Mouse (Mus musculus) gastrocnemius, postnatal 4 days (tissue): ENCODE results near the gene Eno3. TPM values are rescaled to one million over a fixed set of nuclear protein-coding genes. Genes with fewer than 3 reads are reported as not detected.

ENCODE experiments used
- DNase-seq, 2 experiments: peaks; one replicate each; pipeline ENCODE4 v3.0.0; 2021 to 2022; ENCODE audit warnings: low spot score in 2 of 2, mixed read lengths in 2 of 2
- long read RNA-seq, 2 experiments: library from polyadenylated mRNA; stranded (forward); transcript quantifications; one replicate each; pipeline ENCODE4 v2.0.0; 2021
- total RNA-seq, 2 experiments: library from RNA; stranded (reverse); gene quantifications; 2 replicates each; pipeline ENCODE4 v1.2.3; 2021

The Eno3 gene
- 1,000 to 10,000 TPM; 4,042 to 4,361 TPM for total RNA-seq
- long read RNA-seq, experiment 1, transcript Eno3-202 (12 exons, 1,564 nt): minor isoform, 2,121 of 6,983 reads
- long read RNA-seq, experiment 1, transcript Eno3-201 (12 exons, 1,454 nt): major isoform, 3,236 of 6,983 reads
- long read RNA-seq, experiment 1, transcript Eno3-206 (11 exons, 1,461 nt): minor isoform, 729 of 6,983 reads
- long read RNA-seq, experiment 1, partial matches to known transcripts: 310 of 6,983 reads
- long read RNA-seq, experiment 1, other reads (novel, unspliced or antisense): 587 of 6,983 reads
- long read RNA-seq, experiment 2, transcript Eno3-206 (11 exons, 1,461 nt): minor isoform, 761 of 6,437 reads
- long read RNA-seq, experiment 2, transcript Eno3-201 (12 exons, 1,454 nt): major isoform, 2,939 of 6,437 reads
- long read RNA-seq, experiment 2, transcript Eno3-202 (12 exons, 1,564 nt): minor isoform, 1,963 of 6,437 reads
- long read RNA-seq, experiment 2, partial matches to known transcripts: 221 of 6,437 reads
- long read RNA-seq, experiment 2, other reads (novel, unspliced or antisense): 553 of 6,437 reads

DNA sequence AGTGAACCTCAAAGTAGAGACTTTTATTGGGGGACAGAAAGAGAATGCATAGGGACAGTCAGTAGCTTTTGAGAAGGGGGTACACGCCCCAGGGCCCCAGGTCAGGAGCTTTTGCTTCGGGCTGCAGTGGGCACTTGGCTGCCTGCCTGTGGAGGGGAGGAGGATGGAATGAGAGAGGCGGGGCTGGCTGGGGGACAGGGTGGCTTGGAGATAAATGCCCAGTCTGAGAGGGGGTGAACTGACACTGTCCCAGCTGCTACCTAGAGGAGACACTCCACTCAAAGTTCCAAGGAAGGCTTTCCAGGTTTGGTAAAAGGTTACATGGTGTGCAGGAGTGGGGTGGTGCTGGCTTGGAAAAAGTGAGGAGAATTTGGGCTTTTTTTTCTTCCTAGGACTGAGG, at the start of gene Eno3:
TSS of gene Eno3 (plus strand) at position 239 of the 400 bp plus-strand sequence.
- peak in 1 of 2 experiments; percentile 51 for DNase-seq

DNA sequence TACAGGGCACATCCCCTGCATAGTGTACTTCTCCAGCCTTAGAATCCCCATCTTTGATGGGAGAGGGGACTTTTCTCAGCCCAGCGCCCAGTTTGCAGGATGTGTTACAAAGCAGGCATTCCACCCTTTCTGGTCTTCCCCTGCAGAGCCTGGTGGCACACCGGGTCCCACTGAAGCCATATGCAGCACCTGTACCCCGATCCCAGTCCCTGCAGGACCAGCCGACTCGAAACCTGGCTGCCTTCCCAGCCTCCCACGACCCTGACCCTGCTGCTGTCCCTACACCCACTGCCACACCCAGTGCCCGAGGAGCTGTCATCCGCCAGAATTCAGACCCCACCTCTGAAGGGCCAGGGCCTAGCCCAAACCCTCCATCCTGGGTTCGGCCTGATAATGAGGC, 49.4 kb upstream of the Eno3 start:
- DNase-seq: no peak

DNA sequence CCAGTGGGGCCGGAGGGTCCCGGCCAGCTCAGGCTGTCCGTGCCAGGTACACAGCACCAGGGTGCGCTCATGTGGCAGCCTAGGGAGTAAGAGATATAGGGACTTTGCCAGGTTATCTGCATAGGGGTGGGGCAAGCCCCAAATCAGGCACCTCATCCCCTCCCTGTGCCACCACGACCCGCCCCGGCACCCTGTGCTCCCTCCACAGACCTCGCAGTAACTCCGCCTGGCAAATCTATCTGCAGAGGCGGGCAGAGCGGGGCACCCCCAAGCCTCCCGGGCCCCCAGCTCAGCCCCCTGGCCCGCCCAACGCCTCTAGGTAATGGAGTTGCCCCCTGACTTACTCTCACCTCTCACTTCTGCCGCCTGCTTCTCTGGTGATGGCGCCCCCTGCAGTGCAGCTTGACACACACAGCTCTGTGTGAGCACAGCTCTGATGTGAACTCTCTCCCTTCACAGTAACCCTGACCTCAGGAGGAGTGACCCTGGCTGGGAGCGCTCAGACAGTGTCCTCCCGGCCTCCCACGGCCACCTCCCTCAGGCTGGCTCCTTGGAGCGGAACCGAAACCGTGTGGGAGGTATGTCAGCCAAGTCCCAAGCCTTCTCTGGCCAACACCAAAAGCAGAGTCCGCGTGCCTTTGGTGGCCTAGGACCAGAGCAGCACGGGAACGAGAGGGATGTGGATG, 48.5 kb upstream of the Eno3 start:
- no peak for DNase-seq

DNA sequence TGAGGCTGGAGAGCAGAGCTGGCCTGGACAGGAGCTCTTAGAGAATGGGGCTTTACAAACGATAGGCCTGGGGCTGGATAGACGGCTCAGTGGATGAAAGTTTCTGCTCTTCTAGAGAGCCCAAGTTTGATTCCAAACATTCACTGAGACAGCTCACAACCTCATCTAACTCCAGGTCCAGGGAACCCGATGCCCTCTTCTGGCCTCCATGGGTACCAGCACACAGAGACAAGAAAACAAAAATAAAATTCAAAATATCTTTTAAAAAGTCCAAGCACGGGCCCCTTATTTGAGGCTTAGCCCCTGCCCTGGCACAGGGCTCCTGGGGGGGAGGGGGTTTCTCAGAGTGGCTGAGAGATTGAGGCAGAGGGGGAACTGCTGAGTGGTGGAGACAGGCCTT, 46.2 kb upstream of the Eno3 start:
- no peak for DNase-seq

DNA sequence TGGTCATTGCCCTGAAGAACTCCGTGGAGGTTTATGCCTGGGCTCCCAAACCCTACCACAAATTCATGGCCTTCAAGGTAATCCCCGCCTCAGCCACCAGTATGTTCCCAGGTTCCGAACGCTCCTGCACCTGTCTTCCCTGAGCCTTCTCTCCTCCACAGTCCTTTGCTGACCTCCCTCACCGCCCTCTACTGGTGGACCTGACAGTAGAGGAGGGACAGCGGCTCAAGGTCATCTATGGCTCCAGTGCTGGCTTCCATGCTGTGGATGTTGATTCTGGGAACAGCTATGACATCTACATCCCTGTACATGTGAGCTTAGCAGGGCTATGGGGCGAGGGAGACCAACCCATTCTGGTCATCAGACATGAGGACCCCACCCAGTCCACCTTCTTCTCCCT, 44.5 kb upstream of the Eno3 start:
- no peak for DNase-seq

DNA sequence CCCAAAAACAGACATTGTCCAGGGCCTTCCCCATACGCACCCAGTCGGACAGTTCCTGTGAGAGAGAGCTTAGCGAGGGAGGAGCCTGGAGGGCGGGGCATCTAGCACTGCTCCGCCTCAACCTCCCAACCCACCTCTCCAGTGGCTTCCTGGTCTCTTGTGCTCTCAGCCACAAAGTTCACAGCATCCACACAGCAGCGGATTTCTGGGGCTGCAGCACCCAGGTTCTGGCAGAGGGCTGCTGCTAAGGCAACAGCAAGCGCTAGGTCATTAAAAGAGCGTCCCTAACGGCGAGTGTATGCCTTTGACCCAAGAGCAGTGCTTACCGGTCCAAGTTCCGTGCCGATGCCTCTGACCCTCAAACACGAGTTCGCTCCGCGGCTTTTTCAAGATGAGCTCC, 41.9 kb upstream of the Eno3 start:
- DNase-seq: peak in 1 of 2 experiments; percentile 64

DNA sequence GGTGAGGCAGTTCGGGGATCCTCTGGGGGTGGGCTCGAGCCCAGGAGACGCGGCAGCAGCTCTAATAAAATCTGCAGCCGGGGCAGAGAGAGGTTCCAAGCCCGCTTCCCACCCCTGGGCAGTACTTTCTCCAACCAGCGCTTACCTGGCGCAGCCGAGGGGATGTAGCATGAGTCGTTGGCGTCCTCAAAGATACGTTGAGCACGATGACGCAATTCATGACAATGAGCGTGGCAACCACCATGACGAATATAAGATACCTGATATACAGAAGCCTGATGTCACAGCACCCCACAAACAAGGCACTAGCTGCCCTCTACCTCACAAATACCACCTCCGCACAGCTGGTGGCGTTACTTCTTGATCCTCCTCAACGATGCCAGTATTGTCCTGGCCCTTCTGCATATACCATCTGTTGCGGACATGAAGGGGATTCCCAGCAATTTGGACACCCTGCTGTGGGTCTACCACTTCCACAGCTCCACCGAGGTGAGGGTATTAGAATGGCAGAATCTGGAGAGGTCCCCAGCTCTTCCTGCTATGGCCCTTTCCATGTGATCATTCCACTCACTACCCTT, 41.4 kb upstream of the Eno3 start, which contains the start of gene 4930544D05Rik:
TSS of gene 4930544D05Rik (plus strand) at position 333 of the 578 bp plus-strand sequence.
- DNase-seq: no peak

DNA sequence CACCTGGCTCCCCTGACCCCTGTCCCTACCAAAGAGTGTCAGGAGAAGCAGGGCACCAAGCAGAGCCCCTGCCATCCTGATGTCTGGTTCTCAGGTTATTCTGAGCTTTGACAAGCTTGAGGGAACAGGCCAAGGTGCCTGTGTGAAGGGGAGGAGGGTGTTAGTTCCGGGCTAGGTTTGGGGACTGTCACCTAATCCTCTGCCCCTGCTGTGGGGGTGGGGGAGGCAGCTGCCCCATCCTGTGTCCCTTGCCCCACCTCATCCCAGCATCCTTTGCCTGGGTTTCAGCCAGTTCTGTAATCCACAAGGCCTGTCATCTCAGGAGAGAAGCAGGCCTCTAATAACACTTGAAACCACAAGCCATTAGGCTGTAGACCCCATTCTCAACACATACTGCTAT, 37.9 kb upstream of the Eno3 start, which contains the start of gene Chrne:
TSS of gene Chrne (minus strand) at position 116 of the 400 bp plus-strand sequence.
- DNase-seq: no peak

DNA sequence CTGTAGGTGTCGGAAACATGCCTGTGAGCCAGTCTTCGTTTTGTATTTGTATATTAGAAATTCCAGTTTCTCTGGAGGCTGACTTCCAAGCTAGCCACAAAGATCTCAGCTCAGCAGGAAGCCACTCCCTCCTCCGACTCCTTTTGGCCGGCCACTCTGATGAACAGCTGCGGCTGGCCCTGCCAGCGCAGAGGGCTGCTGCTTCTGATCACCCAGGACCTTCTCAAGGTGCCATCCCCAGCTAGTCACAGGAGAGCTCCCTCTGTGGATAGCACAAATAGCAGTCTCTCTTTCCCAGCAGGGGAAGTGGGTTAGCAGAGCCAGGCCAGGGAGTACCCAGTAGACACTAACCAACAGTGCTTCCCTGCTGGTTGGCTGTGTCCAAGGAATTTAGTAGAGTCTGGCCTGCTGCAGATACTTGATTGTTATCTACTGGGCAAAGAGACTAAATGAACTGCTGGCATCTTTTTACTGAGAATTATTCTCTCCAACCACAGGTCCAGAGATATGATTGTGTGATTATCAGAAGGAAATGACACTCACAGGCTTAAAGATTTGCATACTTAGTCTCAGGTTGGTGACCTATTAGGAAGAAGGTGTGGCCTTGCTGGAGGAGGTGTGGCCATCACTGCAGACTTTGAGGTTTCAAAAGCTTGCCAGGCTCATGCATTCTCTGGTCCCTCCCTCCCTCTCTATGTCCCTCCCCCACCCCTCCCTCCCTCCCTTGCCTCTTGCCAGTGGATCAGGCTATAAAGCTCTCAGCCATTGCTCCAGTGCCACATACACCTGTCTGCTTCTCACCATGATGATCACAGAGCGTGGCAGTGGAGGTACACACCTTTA, 34.8 kb upstream of the Eno3 start:
- no peak for DNase-seq

DNA sequence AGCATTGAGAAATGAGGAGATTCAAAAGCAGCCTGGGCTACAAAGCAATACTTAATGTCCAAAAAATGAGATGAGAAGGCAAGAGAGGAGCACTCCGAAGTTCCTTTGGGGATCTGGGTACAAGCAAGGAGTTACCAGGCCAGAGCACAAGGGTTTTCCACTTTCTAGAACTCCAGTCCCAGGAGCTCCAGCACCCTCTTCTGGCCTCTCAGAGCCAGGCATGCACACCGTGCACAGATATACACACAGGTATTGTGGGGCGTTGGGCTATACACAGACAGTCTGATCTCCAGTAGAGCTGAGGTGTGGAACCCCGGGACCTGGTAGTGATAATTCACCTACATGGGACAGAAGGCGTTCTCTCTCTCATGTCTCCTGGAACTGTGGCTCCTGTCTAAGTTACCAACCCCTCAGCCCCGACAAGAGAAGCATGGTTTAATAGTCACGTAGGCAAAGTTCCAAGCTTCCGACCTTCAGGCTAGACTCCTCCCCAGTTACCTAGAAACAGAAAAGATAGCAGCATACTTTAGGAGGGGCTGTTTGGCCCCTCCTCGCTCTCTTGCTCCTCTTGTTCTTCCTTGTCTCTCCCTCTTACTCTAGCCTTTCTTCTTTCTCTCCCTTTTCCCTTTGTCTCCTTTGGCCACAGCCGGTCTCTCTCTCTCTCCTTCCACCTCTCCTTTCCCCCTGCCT, 33.8 kb upstream of the Eno3 start:
- no peak for DNase-seq

DNA sequence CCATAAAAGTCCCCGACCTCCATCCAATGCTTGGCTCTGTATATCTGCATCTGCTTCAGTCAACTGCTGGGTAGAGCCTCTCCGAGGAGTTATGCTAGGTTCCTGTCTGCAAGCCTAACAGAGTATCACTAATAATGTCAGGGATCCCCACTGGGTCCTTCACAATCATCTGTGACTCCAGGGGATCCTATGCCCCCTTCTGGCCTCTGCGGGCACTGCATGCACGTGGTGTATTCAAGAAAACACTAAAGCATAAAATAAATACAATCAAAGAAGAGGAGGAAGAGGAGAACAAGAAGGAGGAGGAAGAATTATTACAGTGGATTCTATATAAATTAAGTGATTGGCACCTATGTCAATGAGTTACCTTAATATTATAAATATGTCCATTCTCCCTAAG, 31.5 kb upstream of the Eno3 start:
- DNase-seq: no peak

DNA sequence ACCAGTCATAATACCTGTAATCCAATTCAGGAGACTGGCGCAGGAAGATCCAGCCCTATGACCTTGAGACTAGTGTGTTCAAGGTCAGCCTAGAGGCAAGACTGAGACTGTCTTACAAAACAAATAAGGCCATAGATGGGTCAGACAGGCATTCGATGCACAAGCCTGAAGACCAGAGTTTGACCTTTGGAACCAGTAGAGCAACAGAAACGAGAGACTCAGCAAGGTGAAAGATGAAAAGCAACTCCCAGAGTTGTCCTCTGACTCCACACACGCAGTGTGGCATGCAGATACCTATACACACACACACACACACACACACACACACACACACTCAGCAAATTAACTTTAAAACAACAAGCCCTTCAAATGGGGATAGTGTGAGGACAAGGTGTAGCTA, 30.1 kb upstream of the Eno3 start:
- no peak for DNase-seq

DNA sequence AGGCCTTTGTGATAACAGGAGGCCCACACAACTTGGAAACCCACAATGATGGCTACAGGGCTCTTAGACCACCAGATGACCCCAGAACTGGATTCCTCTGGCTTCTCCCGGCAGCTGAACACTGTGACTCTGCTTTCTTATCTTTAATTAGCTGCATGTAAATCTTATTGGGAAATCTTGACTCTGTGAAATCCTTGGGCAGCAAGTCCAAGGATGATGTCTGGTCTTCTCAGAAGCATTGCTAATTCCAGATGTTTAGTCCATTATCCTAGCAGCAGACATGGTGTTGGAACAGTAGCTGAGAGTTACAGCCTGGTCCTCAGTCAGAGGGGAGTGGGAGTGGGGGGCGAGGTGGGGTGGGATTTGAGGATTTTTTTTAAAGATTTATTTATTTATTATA, 28.6 kb upstream of the Eno3 start:
- DNase-seq: no peak

DNA sequence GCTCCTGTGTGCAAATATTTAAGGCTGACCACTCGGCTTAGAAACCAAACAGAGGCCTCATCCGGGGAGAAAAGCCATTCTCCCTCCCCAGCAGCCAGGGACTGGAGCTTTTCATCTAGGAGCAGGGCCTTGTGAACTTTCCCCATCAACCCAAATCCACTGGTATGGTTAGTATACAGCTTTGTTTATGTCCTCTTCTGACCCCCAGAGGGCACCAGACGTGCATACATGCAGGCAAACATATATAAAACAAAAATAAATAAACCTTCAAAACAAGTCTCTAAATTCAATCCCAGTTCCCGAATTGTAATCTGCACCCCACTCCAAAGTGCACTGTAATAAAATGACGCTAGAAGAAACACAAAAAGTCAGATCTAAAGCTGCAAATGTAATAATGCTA, 27.4 kb upstream of the Eno3 start:
- no peak for DNase-seq

DNA sequence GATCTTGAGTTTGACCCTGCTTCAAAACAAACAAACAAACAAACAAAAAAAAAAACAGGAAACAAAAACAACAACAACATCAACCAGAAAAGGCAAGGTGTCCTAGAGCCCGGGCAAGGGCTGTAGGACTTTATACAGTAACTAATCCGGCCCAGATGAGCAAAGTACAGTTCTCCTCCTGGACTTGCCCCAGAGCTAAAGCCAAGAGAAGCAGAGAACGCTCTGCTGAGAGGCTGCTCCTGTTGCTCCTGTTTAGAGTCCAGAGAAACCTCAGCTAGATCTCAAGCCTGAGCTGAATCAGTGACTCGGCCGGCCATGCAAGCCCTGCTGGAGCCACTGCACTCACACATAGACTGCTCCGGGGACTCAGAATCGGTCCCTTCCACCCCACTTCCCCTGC, 26.9 kb upstream of the Eno3 start:
- DNase-seq: no peak

DNA sequence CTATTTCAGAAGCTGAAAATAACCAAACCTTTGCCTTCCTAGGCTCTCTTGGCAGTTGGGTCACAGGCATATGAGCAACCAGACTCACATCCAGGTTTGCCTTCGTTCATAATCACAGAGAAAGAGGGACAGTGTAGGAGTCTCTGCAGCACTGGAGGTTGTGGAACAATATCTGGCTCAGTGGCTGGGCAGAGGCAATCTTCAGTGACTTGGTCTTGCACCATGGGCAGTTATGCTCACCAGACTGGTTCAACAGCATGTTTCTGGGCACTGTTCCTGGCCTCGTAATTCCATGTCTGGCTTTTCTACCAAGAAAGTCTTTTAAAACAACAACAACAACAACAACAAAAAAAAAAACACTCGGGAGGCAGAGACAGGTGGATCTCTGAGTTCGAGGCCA, 21.4 kb upstream of the Eno3 start:
- no peak for DNase-seq

DNA sequence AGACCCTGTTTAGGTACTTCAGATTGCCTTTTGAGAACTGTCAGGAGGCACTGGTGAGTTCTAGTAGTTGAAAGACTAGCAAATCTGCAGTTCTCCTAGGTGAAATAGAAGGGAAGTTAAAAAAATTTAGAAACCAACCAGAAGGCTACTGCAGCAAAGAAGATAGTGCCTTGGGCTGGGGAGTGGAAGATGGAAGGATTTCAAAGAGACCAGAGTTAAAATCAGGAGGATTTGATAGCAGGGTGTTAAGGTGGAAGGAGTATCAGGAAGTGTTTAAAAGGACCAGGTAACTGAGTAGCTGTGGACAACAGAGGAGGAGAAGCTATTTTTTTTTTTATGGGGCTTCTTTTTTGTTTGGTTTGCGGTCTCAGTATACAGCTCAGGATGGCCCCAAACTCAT, 19.2 kb upstream of the Eno3 start:
- no peak for DNase-seq

DNA sequence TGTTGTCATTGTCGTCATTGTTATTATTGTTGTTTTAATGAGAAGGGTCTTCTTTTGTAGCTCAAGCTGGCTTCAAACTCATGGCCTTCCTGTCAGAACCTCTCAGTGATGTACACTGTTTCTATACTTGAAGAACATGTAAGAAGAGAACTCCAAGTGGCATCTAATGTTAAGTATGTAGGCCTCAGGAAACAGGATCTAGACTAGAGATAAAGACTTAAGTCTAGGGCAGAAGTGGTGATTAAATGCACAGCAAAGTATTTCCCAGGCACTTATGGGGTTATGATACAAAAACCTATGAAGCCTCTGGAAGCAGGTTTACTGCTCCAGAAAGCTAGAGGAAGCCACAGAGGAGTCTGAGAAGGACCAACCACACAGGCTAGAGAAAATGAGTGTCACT, 18.7 kb upstream of the Eno3 start:
- DNase-seq: no peak

DNA sequence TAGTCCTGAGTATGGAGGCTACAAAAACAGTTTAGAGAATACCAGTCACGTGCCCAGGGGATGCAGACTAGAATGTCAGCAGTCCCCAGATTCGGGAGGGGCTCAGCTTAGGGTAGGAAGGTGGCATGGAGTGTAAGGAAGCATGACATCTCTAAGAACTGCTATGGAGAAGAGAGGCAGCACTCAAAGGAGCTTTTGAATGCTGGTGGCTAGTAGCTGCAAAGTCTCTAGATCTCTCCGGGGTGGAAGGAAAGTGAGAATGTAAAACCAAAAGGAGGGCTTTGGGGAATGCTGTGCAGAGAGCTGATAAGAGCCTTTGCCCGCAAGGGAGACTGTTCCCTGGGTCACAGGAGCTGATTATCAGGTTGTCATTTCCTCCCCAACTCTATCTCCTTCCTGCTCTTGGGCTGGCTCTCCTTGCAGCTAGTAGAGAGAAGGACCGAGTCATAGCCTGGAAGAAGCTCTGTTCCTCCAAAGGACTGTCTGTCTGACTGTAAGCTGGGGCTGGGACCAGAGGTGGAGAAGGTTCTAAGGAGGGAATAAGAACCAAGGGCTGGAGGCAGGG, 18.2 kb upstream of the Eno3 start, which contains the start of gene Gp1ba:
TSS of gene Gp1ba (plus strand) at position 409 of the 565 bp plus-strand sequence.
- no peak for DNase-seq

DNA sequence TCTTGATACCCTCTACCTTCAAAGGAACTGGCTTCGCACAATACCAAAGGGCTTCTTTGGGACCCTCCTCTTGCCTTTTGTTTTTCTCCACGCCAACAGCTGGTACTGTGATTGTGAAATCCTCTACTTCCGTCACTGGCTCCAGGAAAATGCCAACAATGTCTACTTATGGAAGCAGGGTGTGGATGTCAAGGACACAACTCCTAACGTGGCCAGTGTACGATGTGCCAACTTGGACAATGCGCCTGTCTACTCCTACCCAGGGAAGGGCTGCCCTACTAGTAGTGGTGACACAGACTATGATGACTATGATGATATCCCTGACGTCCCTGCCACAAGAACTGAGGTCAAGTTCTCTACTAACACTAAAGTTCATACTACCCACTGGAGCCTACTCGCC, 17.0 kb upstream of the Eno3 start:
- no peak for DNase-seq
